Mouse (Mus musculus): ENCODE data around the gene Ajm1. TPM values are rescaled to one million over a fixed set of nuclear protein-coding genes. Genes with fewer than 3 reads are reported as not detected.
"Not testable (repeated sequence)": the region's sequence is repeated elsewhere in the genome, so short reads cannot be mapped to it uniquely, and the experiment has no call there.

Ajm1 gene
- total RNA-seq, 2 experiments from 2014 or later = not detected

- no peak for ATAC-seq (replicated peaks; ENCODE audit: low FRiP score, poor library complexity, severe bottlenecking)
These were observed 8.5 kb downstream of the Ajm1 start for GRCm38 (mm10) chr2:25573068-25573467.

DNA sequence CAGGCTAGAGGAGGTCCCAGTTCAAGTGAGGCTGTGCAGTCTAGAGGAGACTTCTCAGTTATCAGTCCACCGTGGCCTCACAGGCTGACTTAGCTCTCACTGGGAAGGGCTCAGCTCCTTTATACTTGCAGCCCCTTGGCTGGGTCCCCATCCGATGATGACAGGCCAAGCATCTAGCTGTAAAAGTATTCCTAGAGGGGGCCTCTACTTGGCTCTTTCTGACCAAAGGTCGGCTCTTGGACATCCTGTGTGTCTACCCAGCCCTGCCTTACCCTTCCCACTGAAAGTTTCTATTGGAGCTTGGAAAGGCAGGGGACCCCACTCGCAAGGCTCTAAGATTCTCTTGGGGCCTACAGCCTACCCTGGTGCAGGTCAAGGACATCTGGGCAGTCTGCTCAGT is 10.3 kb downstream of the Ajm1 start:
- no peak for ATAC-seq (replicated peaks; ENCODE audit: low FRiP score, poor library complexity, severe bottlenecking)

- no peak for ATAC-seq (replicated peaks; ENCODE audit: low FRiP score, poor library complexity, severe bottlenecking)
These were observed 12.2 kb downstream of the Ajm1 start for GRCm38 (mm10) chr2:25569323-25569722.

GRCm38 (mm10) chr2:25568473-25569019 is 13.0 kb downstream of the Ajm1 start:
- no peak for ATAC-seq (replicated peaks; ENCODE audit: low FRiP score, poor library complexity, severe bottlenecking)

DNA sequence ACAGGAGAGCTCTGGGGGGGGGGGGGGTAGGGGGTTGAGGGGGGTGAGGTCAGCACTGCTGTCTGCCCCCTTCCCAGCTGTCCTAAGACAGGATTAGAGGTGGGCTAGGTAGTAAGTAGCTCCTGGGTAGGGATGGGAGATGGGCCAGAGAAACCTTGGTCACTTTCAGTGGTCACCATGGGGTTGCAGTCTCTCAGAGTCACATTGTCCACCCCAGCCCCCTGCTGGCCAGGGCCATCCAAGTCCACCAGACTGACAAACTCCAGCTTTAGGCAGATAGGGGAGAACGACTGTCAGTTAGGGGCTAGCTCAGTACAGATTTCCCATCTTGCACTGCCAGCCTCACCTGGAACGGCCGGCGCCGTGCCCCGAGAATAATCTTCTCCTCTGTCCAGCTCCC is 15.0 kb downstream of the Ajm1 start:
- no peak for ATAC-seq (replicated peaks; ENCODE audit: low FRiP score, poor library complexity, severe bottlenecking)

GRCm38 (mm10) chr2:25565741-25566140 is 15.8 kb downstream of the Ajm1 start:
- ATAC-seq (replicated peaks; ENCODE audit: low FRiP score, poor library complexity, severe bottlenecking) = no peak

DNA sequence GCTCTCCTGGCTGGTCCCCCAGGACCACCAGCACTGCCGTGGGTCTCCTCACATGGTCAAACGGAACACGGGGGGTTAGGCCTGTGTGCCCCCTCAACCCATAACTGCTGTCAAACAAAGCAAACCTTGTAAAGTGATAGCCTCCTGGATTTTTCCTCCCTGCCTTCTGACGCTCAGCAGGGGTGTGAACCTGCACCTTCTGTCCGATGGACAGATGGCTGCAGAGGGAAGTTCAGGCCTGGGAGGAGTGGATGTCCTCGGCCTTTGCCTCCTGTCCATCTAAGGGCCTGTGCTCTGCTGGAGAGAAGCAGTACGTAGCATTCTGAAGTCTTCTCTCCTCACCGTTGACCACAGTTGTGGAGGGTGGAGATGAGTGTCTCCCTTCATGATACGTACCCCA is 19.6 kb downstream of the Ajm1 start:
- no peak for ATAC-seq (replicated peaks; ENCODE audit: low FRiP score, poor library complexity, severe bottlenecking)

DNA sequence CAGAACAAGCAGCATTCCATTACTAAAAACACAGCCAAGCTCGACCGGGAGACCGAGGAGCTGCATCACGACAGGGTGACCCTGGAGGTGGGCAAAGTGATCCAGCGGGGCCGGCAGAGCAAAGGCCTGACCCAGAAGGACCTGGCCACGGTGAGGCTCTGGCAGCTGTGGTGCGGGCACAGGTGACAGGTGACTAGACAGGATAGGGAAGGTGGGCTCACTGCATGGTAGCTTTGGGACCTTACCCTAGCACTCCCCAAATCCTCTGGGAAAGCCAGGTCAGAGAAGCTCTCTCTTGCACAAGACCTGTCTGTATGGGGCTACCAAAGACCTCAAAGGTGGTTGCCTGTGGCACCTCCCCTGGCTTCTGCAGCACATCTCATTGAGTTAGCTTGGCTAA is 21.0 kb downstream of the Ajm1 start:
- no peak for ATAC-seq (replicated peaks; ENCODE audit: low FRiP score, poor library complexity, severe bottlenecking)

GRCm38 (mm10) chr2:25558774-25559173 is 22.8 kb downstream of the Ajm1 start:
- ATAC-seq (replicated peaks; ENCODE audit: low FRiP score, poor library complexity, severe bottlenecking) = no peak

- peak; percentile 32 for ATAC-seq (replicated peaks; ENCODE audit: low FRiP score, poor library complexity, severe bottlenecking)
These were observed 23.6 kb downstream of the Ajm1 start for GRCm38 (mm10) chr2:25557964-25558360.

GRCm38 (mm10) chr2:25557221-25557963 is 24.2 kb downstream of the Ajm1 start, which contains the start of gene Edf1:
Edf1 (plus strand) TSS chr2:25557847.
- peak; percentile 99 for ATAC-seq (replicated peaks; ENCODE audit: low FRiP score, poor library complexity, severe bottlenecking)

DNA sequence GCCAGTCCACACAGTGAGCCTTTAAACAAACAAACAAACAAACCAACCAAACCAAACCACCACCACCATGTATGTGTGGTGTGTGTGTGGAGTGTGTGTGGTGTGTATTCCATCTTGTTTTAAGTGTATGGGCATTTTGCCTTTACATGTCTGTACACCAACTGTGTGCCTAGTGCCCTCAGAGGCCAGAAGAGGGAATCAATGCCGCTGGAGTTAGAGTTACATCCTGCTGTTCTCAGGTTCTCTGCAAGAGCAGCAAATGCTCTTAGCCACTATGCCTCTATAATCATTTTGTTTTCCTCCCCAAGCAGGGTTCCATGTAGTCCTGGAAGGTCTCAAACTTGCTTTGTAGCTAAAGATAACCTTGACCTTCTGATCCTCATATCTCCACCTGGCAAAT is 25.3 kb downstream of the Ajm1 start:
- no peak for ATAC-seq (replicated peaks; ENCODE audit: low FRiP score, poor library complexity, severe bottlenecking)

DNA sequence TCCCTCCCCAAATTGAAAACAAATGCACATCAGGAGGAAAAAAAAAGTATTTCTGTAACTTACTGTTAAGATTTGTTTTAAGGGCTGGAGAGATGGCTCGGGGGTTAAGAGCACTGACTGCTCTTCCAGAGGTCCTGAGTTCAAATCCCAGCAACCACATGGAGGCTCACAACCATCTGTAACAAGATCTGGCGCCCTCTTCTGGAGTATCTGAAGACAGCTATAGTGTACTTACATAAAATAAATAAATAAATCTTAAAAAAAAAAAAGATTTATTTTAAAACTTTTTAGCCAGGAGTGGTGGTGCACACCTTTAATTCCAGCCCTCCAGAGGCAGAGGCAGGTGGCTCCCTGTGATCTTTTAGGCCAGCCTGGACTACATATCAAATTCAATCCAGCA is 26.1 kb downstream of the Ajm1 start:
- ATAC-seq (replicated peaks; ENCODE audit: low FRiP score, poor library complexity, severe bottlenecking) = not testable (repeated sequence)

DNA sequence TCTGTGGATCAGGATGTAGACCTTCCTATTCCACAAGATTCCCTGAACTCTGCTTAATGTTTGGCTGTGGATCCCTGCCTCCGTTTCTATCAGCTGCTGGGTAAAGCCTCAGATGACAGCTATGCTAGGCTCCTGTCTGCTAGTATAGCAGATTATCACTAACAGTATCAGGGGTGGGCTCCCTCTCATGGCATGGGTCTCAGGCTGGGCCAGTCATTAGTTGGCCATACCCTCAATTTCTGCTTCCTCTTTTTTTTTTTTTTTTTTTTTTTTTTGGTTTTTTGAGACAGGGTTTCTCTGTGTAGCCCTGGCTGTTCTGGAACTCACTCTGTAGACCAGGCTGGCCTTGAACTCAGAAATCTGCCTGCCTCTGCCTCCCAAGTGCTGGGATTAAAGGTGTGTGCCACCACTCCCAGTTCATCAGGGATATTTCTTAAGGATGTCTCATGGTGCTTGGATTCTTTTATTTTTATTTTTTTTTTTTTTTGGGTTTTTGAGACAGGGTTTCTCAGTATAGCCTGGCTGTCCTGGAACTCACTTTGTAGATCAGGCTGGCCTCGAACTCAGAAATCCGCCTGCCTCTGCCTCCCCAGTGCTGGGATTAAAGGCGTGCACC is 28.3 kb downstream of the Ajm1 start:
- not testable (repeated sequence) for ATAC-seq (replicated peaks; ENCODE audit: low FRiP score, poor library complexity, severe bottlenecking)

- no peak for ATAC-seq (replicated peaks; ENCODE audit: low FRiP score, poor library complexity, severe bottlenecking)
These were observed 30.4 kb downstream of the Ajm1 start for GRCm38 (mm10) chr2:25551186-25551585.

- no peak for ATAC-seq (replicated peaks; ENCODE audit: low FRiP score, poor library complexity, severe bottlenecking)
These were observed 32.3 kb downstream of the Ajm1 start for GRCm38 (mm10) chr2:25549021-25549991.

DNA sequence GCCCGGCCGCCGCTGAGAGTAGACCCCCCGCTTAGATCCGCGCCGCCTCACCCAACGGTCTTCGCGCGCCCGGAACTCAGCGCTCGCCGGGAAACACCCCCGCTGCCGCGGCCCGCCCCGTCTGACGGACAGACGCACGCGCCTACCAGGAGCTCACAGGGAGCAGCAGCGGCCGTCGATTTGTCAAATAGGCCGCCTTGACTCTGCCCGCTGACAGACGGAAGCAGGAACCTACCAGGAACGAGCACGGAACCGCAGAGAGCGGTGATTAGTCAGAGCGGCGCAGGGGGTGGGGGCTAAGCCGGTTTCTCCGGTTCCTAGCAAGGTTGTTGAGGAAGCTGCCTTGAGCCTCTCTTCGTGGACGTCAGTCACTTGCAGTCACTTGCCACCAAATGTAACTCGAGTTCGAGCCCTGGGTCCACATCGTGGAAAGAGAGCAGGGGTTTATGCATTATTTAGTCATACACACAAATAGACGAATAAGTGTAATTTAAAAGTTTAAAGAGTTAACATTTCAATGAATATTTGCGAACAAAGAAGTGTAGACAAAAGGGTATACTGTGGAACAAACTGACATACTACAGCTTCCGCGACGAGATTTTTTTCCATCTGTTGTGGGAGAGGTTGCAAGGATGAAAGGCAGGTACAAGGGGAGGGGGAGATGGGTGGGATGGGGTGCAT is 34.6 kb downstream of the Ajm1 start, which contains the start of gene Traf2:
TSS of gene Traf2 (minus strand) at position 130 of the 681 bp plus-strand sequence.
- peak; percentile 99 for ATAC-seq (replicated peaks; ENCODE audit: low FRiP score, poor library complexity, severe bottlenecking)

DNA sequence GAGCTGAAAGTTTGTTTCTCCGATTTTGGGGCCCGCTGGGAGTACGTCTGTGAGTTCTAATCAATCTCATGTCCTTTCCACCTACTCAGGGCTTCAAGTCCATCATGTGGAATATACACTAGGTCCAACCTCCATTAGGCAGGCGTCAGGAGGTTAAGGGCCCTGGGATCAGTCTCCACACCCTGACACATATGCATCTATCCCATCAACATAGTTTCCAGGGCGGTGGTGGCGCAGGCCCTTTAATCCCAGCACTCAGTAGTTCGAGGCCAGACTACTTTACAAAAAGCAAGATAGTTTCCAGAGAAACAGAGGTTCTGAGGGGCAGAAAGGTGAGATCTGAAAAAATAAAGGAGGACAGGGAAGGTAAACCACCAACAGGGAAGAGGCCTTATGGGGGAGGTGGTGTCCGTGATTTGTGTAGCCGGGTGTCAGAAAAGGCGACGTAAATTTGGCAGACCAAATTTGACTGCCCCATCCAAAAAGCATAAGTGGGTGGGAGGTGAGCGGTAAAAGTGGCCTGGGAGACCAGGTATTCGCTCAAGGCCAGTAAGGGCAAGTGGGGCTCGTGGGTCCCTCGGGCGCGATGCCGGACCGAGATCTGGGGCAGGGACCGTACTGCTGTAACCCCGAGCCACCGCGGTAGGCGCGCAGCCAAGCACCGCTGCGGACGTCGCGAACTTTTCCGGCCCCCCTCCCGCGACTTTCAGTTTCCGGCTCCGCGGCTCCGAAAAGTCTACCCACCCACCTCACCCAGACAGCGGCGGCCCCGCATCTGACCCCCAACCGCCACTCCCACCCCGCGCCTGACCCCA is 35.4 kb downstream of the Ajm1 start:
- peak; percentile 31; the same call in 1 of the 2 replicates for ATAC-seq (replicated peaks; ENCODE audit: low FRiP score, poor library complexity, severe bottlenecking)
